Mouse (Mus musculus): Measurements from ENCODE around the gene Lzic.

GRCm38 (mm10) chr4:149517868-149518340 is 32.9 kb downstream of the Lzic start, which contains the start of gene Ctnnbip1:
- TF ChIP-seq POLR2A (IDR thresholded peaks at IDR 0.05; ENCODE audit: borderline replicate concordance, extremely low read depth, low read depth, low read length) (no peak), CTCF (IDR thresholded peaks at IDR 0.05; ENCODE audit: insufficient read depth, low read length) (no peak)
